Mouse (Mus musculus): ENCODE measurements around the gene Frmd4a. TPM values are rescaled to one million over a fixed set of nuclear protein-coding genes. Genes with fewer than 3 reads are reported as not detected.

Gene Frmd4a
- total and polyA plus RNA-seq, 3 experiments: 32.6 to 55.7 (median 43.6) TPM

DNA sequence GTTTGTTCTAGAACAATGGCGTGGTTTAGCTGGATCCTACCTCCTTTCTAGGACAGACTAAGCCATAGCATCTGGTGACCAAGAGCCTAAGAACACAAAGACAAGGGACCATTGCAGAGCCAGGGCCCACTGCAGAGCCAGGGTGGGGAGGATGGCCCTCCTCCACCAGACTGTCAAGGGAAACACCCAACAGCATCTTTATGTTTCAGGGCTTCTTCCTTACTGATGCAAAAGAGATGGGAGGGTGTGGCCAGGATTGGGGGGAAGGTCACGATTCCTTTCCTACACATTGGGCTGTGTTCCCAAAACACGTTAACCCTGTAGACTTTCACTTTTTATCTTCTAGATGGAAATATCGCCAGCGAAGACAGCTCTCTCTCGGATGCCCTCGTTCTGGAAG lies 579.5 kb downstream of the Frmd4a start:
- DNase-seq (ENCODE audit: low spot score): no peak

GRCm38 (mm10) chr2:4601034-4601890 lies 583.7 kb downstream of the Frmd4a start:
- peak; percentile 43 for DNase-seq (ENCODE audit: low spot score)

More for the DNA sequence above, 579.5 kb downstream of the Frmd4a start:
- Histone ChIP-seq H3K36me3 (replicated peaks) (peaks cover 96% of the 10 kb centered on the region), H3K27me3 (ENCODE audit: insufficient read depth, low read length) (no peaks in the 10 kb centered on the region), H3K9me3 (replicated peaks) (no peaks in the 10 kb centered on the region), H3K4me3 (ENCODE audit: low read depth, low read length) (no peak overlapping the region), H3K4me1 (ENCODE audit: insufficient read depth, low read depth, low read length) (peaks cover 15% of the 10 kb centered on the region; the same call in 1 of the 2 replicates)
- no peak for ATAC-seq (ENCODE audit: extremely low read depth, insufficient number of reproducible peaks, low FRiP score, poor library complexity, severe bottlenecking)
- TF ChIP-seq GATA2 (IDR thresholded peaks at IDR 0.05; ENCODE audit: borderline replicate concordance, low read depth, low read length) (no peak), CTCF (IDR thresholded peaks at IDR 0.05; ENCODE audit: low read depth, low read length) (no peak), POLR2AphosphoS5 (IDR thresholded peaks at IDR 0.05; ENCODE audit: insufficient replicate concordance, low read depth, low read length) (no peak), GATA1 (IDR thresholded peaks at IDR 0.05; ENCODE audit: borderline replicate concordance, low read length) (no peak), TAL1 (conservative IDR thresholded peaks at IDR 0.05; ENCODE audit: low read depth, low read length) (no peak)

DNA sequence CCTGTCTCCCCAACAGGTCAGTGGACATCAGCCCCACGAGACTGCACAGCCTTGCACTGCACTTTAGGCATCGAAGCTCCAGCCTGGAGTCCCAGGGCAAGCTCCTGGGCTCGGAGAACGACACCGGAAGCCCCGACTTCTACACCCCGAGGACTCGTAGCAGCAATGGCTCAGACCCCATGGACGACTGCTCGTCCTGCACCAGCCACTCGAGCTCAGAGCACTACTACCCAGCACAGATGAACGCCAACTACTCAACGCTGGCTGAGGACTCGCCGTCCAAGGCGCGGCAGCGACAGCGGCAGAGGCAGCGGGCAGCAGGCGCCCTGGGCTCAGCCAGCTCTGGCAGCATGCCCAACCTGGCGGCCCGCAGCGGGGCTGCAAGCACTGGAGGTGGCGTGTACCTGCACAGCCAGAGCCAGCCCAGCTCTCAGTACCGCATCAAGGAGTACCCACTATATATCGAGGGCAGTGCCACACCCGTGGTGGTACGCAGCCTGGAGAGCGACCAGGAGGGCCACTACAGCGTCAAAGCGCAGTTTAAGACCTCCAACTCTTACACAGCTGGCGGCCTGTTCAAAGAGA lies 585.9 kb downstream of the Frmd4a start:
- Histone ChIP-seq H3K4me1 (ENCODE audit: insufficient read depth, low read depth, low read length) (peaks cover 2% of the 10 kb centered on the region), H3K9me3 (replicated peaks) (no peaks in the 10 kb centered on the region), H3K27me3 (ENCODE audit: insufficient read depth, low read length) (no peaks in the 10 kb centered on the region), H3K36me3 (replicated peaks) (peaks cover 99% of the 10 kb centered on the region), H3K4me3 (ENCODE audit: low read depth, low read length) (no peak overlapping the region)
- TF ChIP-seq POLR2AphosphoS5 (IDR thresholded peaks at IDR 0.05; ENCODE audit: insufficient replicate concordance, low read depth, low read length) (no peak), CTCF (IDR thresholded peaks at IDR 0.05; ENCODE audit: low read depth, low read length) (no peak), GATA2 (IDR thresholded peaks at IDR 0.05; ENCODE audit: borderline replicate concordance, low read depth, low read length) (no peak), GATA1 (IDR thresholded peaks at IDR 0.05; ENCODE audit: borderline replicate concordance, low read length) (no peak), TAL1 (conservative IDR thresholded peaks at IDR 0.05; ENCODE audit: low read depth, low read length) (no peak)
- DNase-seq (ENCODE audit: low spot score) (no peak), ATAC-seq (ENCODE audit: extremely low read depth, insufficient number of reproducible peaks, low FRiP score, poor library complexity, severe bottlenecking) (no peak)

More at GRCm38 (mm10) chr2:4601034-4601890, 583.7 kb downstream of the Frmd4a start:
- H3K27me3 ChIP-seq (ENCODE audit: insufficient read depth, low read length): no peaks in the 10 kb centered on the region
- ATAC-seq (ENCODE audit: extremely low read depth, insufficient number of reproducible peaks, low FRiP score, poor library complexity, severe bottlenecking): no peak
- no peak for TF ChIP-seq GATA1 (IDR thresholded peaks at IDR 0.05; ENCODE audit: borderline replicate concordance, low read length)
- TF ChIP-seq TAL1 (conservative IDR thresholded peaks at IDR 0.05; ENCODE audit: low read depth, low read length): no peak
- peak; percentile 28; the same call in 1 of the 2 replicates for TF ChIP-seq CTCF (IDR thresholded peaks at IDR 0.05; ENCODE audit: low read depth, low read length)
- H3K36me3 ChIP-seq (replicated peaks): peaks cover 98% of the 10 kb centered on the region
- no peak overlapping the region for H3K4me3 ChIP-seq (ENCODE audit: low read depth, low read length)
- no peaks in the 10 kb centered on the region for H3K9me3 ChIP-seq (replicated peaks)
- H3K4me1 ChIP-seq (ENCODE audit: insufficient read depth, low read depth, low read length): peaks cover 2% of the 10 kb centered on the region

DNA sequence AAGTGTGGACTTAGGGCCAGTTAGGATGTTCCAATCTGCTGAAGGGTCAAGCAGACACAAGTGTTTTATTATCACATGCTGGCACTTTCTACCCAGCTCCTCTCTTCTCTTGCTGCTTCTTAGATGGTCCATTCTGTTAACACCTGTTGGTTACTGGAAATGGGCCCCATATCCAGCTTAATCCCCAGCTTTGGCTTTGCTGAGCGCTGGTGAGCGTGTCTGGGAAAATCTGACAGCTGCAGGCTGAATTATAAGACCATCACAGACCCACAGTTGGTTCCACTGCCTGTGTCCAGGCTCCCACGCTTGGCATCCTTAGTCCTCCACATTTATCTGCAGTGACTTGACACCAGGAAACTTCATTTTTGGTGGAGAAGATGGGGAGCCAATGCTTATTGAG lies 589.0 kb downstream of the Frmd4a start:
- Histone ChIP-seq H3K36me3 (replicated peaks) (peaks cover 98% of the 10 kb centered on the region), H3K27me3 (ENCODE audit: insufficient read depth, low read length) (no peaks in the 10 kb centered on the region), H3K9me3 (replicated peaks) (no peaks in the 10 kb centered on the region), H3K4me3 (ENCODE audit: low read depth, low read length) (no peak overlapping the region), H3K4me1 (ENCODE audit: insufficient read depth, low read depth, low read length) (no peaks in the 10 kb centered on the region; the same call in 1 of the 2 replicates)
- DNase-seq (ENCODE audit: low spot score): no peak
- no peak for ATAC-seq (ENCODE audit: extremely low read depth, insufficient number of reproducible peaks, low FRiP score, poor library complexity, severe bottlenecking)
- no peak for TF ChIP-seq GATA1 (IDR thresholded peaks at IDR 0.05; ENCODE audit: borderline replicate concordance, low read length)
- no peak for TF ChIP-seq TAL1 (conservative IDR thresholded peaks at IDR 0.05; ENCODE audit: low read depth, low read length)

- no peak for DNase-seq (ENCODE audit: low spot score)
- no peak for ATAC-seq (ENCODE audit: extremely low read depth, insufficient number of reproducible peaks, low FRiP score, poor library complexity, severe bottlenecking)
- no peaks in the 10 kb centered on the region for H3K9me3 ChIP-seq (replicated peaks)
Measured at GRCm38 (mm10) chr2:4608253-4608652, 590.7 kb downstream of the Frmd4a start.

DNA sequence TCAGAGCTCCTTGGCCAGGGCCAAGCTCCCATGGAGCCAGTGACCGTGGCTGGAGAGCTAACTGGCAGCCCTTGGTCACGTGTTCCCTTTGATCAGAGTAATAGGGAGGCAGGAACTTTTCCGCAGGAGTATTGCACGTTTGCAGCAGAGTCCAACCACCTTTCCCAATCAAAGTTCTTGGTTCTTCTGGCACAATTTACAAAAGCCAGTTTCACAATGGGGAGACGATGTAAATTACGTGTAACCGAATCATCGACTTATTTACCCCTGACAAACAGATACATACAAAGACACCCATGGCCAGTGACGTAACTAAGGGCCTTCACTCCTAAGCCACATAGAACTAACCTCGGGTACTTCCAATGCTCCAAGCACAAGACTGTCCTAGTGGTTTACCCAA lies 591.9 kb downstream of the Frmd4a start:
- TF ChIP-seq POLR2AphosphoS5 (IDR thresholded peaks at IDR 0.05; ENCODE audit: insufficient replicate concordance, low read depth, low read length) (no peak), GATA1 (IDR thresholded peaks at IDR 0.05; ENCODE audit: borderline replicate concordance, low read length) (no peak), TAL1 (conservative IDR thresholded peaks at IDR 0.05; ENCODE audit: low read depth, low read length) (no peak), CTCF (IDR thresholded peaks at IDR 0.05; ENCODE audit: low read depth, low read length) (no peak), GATA2 (IDR thresholded peaks at IDR 0.05; ENCODE audit: borderline replicate concordance, low read depth, low read length) (no peak)
- H3K4me1 ChIP-seq (ENCODE audit: insufficient read depth, low read depth, low read length): no peaks in the 10 kb centered on the region
- H3K36me3 ChIP-seq (replicated peaks): peaks cover 95% of the 10 kb centered on the region

More at GRCm38 (mm10) chr2:4608253-4608652, 590.7 kb downstream of the Frmd4a start:
- no peaks in the 10 kb centered on the region for H3K27me3 ChIP-seq (ENCODE audit: insufficient read depth, low read length)
- no peak for TF ChIP-seq GATA1 (IDR thresholded peaks at IDR 0.05; ENCODE audit: borderline replicate concordance, low read length)
- TF ChIP-seq CTCF (IDR thresholded peaks at IDR 0.05; ENCODE audit: low read depth, low read length): no peak
- TF ChIP-seq TAL1 (conservative IDR thresholded peaks at IDR 0.05; ENCODE audit: low read depth, low read length): no peak
- no peak for TF ChIP-seq GATA2 (IDR thresholded peaks at IDR 0.05; ENCODE audit: borderline replicate concordance, low read depth, low read length)
- no peak for TF ChIP-seq POLR2AphosphoS5 (IDR thresholded peaks at IDR 0.05; ENCODE audit: insufficient replicate concordance, low read depth, low read length)
- no peak overlapping the region for H3K4me3 ChIP-seq (ENCODE audit: low read depth, low read length)
- H3K4me1 ChIP-seq (ENCODE audit: insufficient read depth, low read depth, low read length): no peaks in the 10 kb centered on the region; the same call in 1 of the 2 replicates
- H3K36me3 ChIP-seq (replicated peaks): peaks cover 98% of the 10 kb centered on the region

More for the DNA sequence above, 591.9 kb downstream of the Frmd4a start:
- Histone ChIP-seq H3K27me3 (ENCODE audit: insufficient read depth, low read length) (no peaks in the 10 kb centered on the region), H3K4me3 (ENCODE audit: low read depth, low read length) (no peak overlapping the region), H3K9me3 (replicated peaks) (no peaks in the 10 kb centered on the region)
- DNase-seq (ENCODE audit: low spot score) (no peak), ATAC-seq (ENCODE audit: extremely low read depth, insufficient number of reproducible peaks, low FRiP score, poor library complexity, severe bottlenecking) (no peak)

Measured in G1E (cell line).